Mouse (Mus musculus): Measurements from ENCODE around the gene Ctbp2.

Gene Ctbp2

GRCm38 (mm10) chr7:133002271-133002670 is 121.9 kb downstream of the Ctbp2 start:
- no peak for DNase-seq

GRCm38 (mm10) chr7:133001388-133001787 is 122.8 kb downstream of the Ctbp2 start:
- no peak for DNase-seq

GRCm38 (mm10) chr7:132999061-132999460 is 125.1 kb downstream of the Ctbp2 start:
- DNase-seq: no peak

- no peak for DNase-seq
These were observed 125.5 kb downstream of the Ctbp2 start for GRCm38 (mm10) chr7:132998639-132999038.

- DNase-seq: peak in 1 of 2 experiments; percentile 57
These were observed 127.8 kb downstream of the Ctbp2 start for GRCm38 (mm10) chr7:132996391-132996790.

- no peak for DNase-seq
These were observed 129.4 kb downstream of the Ctbp2 start for GRCm38 (mm10) chr7:132994628-132995191.

GRCm38 (mm10) chr7:132994120-132994519 is 130.0 kb downstream of the Ctbp2 start:
- DNase-seq: peak in 1 of 2 experiments; percentile 38

GRCm38 (mm10) chr7:132992967-132993615 is 131.1 kb downstream of the Ctbp2 start:
- DNase-seq: no peak

GRCm38 (mm10) chr7:132991240-132991900 is 132.8 kb downstream of the Ctbp2 start:
- DNase-seq: no peak

GRCm38 (mm10) chr7:132989839-132990238 is 134.3 kb downstream of the Ctbp2 start:
- DNase-seq: no peak

- no peak for DNase-seq
These were observed 141.5 kb downstream of the Ctbp2 start for GRCm38 (mm10) chr7:132982639-132983038.

GRCm38 (mm10) chr7:132977981-132978380 is 146.2 kb downstream of the Ctbp2 start:
- peak; percentile 21 to 36 for DNase-seq

GRCm38 (mm10) chr7:132976079-132976478 is 148.1 kb downstream of the Ctbp2 start:
- DNase-seq: no peak

- peak in 1 of 2 experiments; percentile 6 for DNase-seq
These were observed 152.1 kb downstream of the Ctbp2 start for GRCm38 (mm10) chr7:132972079-132972478.

GRCm38 (mm10) chr7:132965707-132966106 is 158.4 kb downstream of the Ctbp2 start:
- no peak for DNase-seq

- DNase-seq: peak; percentile 17 to 22
These were observed 159.8 kb downstream of the Ctbp2 start for GRCm38 (mm10) chr7:132964395-132964794.

- peak in 1 of 2 experiments; percentile 6 for DNase-seq
These were observed 173.5 kb downstream of the Ctbp2 start for GRCm38 (mm10) chr7:132950613-132951012.

- peak in 1 of 2 experiments; percentile 6 for DNase-seq
These were observed 174.2 kb downstream of the Ctbp2 start for GRCm38 (mm10) chr7:132949968-132950367.

- no peak for DNase-seq
These were observed 183.6 kb downstream of the Ctbp2 start for GRCm38 (mm10) chr7:132940569-132940968.

GRCm38 (mm10) chr7:132939118-132939517 is 185.0 kb downstream of the Ctbp2 start:
- DNase-seq: no peak
